Mouse (Mus musculus) liver, embryonic 12.5 days (tissue): ENCODE data around the gene Poll. TPM values are rescaled to one million over a fixed set of nuclear protein-coding genes. Genes with fewer than 3 reads are reported as not detected.
A peak's percentile ranks its signal among the peaks of the same experiment; 100 is the strongest.

Experiments
- ATAC-seq: fragments of 200-750 bp; cut with Nextera tagmentation; 2 replicates; pipeline ENCODE4 v1.8.0; 2017; ENCODE audit warnings: moderate number of reproducible peaks, mild to moderate bottlenecking, moderate library complexity
- H3K27ac ChIP-seq: fragments of 300-500 bp; sonication (generic); 2 replicates; pipeline ENCODE4 v1.5.1; 2016; ENCODE audit warnings: mild to moderate bottlenecking
- H3K27me3 ChIP-seq: fragments of 300-500 bp; sonication (generic); replicated peaks from 2 replicates; pipeline ENCODE4 v1.6.1; 2016; ENCODE audit warnings: mild to moderate bottlenecking, moderate library complexity
- H3K36me3 ChIP-seq: fragments of 300-500 bp; sonication (generic); 2 replicates; pipeline ENCODE4 v1.6.1; 2016; ENCODE audit warnings: mild to moderate bottlenecking, moderate library complexity
- H3K4me1 ChIP-seq: fragments of 300-500 bp; sonication (generic); 2 replicates; pipeline ENCODE4 v1.6.1; 2016
- H3K4me2 ChIP-seq: fragments of 300-500 bp; sonication (generic); 2 replicates; pipeline ENCODE4 v1.6.1; 2016; ENCODE audit warnings: mild to moderate bottlenecking, moderate library complexity
- H3K4me3 ChIP-seq: fragments of 300-500 bp; sonication (generic); 2 replicates; pipeline ENCODE4 v1.5.1; 2016; ENCODE audit warnings: mild to moderate bottlenecking, moderate library complexity
- H3K9ac ChIP-seq: fragments of 300-500 bp; sonication (generic); 2 replicates; pipeline ENCODE4 v1.6.1; 2016; ENCODE audit warnings: mild to moderate bottlenecking, moderate library complexity
- H3K9me3 ChIP-seq: fragments of 300-500 bp; sonication (generic); replicated peaks from 2 replicates; pipeline ENCODE4 v1.6.1; 2016; ENCODE audit warnings: mild to moderate bottlenecking, moderate library complexity
- WGBS: fragments of 180-500 bp; shearing (Covaris S2); methylation state at CpG from one replicate; pipeline ENCODE4 v1.1.7; 2016; ENCODE audit not compliant: insufficient replicate concordance; 5-methylcytosine and 5-hydroxymethylcytosine counted together
- polyA plus RNA-seq: library from polyadenylated mRNA; unstranded; fragments of >200 nt; fragmentation: Nextera tagmentation; extraction: Ambion mirVana; gene quantifications from 2 replicates; pipeline ENCODE4 v1.2.1, GENCODE M21; 2016

Poll gene
- polyA plus RNA-seq, 1 experiment from 2014 or later: 9.9 TPM

- Histone ChIP-seq H3K9ac (no peak overlapping the region), H3K4me1 (peaks cover 20% of the 10 kb centered on the region), H3K4me3 (no peak overlapping the region), H3K27me3 (no peaks in the 10 kb centered on the region), H3K36me3 (peaks cover 4% of the 10 kb centered on the region), H3K4me2 (no peak overlapping the region), H3K9me3 (no peaks in the 10 kb centered on the region), H3K27ac (no peak overlapping the region)
- ATAC-seq: no peak
- 85% methylated on average over 6 of the region's 6 CpGs for WGBS
These were observed 29.4 kb upstream of the Poll start for GRCm38 (mm10) chr19:45589761-45590160.

- Histone ChIP-seq H3K4me3 (no peak overlapping the region), H3K9me3 (no peaks in the 10 kb centered on the region), H3K9ac (no peak overlapping the region), H3K36me3 (peaks cover 7% of the 10 kb centered on the region), H3K27ac (no peak overlapping the region), H3K27me3 (no peaks in the 10 kb centered on the region), H3K4me1 (peaks cover 15% of the 10 kb centered on the region), H3K4me2 (no peak overlapping the region)
- WGBS: 88% methylated on average over 6 of the region's 6 CpGs
- no peak for ATAC-seq
These were observed 27.4 kb upstream of the Poll start for GRCm38 (mm10) chr19:45587509-45588292.

GRCm38 (mm10) chr19:45586850-45587249 lies 26.5 kb upstream of the Poll start:
- ATAC-seq: no peak
- Histone ChIP-seq H3K9ac (no peak overlapping the region), H3K36me3 (peaks cover 7% of the 10 kb centered on the region), H3K27me3 (no peaks in the 10 kb centered on the region), H3K4me3 (no peak overlapping the region), H3K27ac (no peak overlapping the region), H3K9me3 (no peaks in the 10 kb centered on the region), H3K4me1 (peaks cover 15% of the 10 kb centered on the region), H3K4me2 (no peak overlapping the region)
- WGBS: 83% methylated on average over 3 of the region's 3 CpGs

DNA sequence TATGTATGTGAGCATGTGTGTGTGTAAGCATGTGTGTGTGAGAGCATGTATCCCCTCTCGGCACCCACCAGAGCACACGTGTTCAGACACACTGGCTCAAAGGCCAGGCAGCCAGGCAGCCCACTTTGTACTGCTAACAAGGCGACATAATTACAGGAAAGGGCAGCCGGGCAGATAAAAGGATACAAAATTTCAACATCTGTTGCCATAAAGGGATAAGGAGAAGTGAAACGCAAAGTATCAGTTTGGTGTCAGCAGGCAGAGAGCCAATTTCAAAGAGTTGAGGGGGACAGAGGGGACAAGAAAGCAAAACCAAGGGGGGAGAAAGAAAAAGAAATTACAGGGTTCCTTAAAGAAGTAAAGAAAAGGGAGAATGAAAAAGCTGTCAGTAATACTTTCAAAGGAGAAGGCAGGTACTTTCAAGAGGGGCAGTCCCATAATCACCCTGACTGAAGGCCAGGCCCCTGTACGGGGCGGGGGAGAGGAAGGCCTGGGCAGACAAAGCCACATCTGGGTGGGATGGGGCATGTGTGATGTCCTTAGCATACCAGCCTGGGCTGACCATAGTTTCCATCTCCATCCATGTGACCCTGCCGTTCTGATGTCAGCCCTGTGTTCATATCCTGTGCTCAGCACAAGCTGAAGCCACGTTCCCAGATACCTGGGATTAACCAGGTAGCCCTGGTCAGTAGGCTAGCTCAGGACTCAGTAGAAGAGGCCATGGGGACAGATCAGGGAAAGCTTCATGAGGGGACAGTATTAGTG lies 24.7 kb upstream of the Poll start:
- Histone ChIP-seq H3K27ac (no peak overlapping the region), H3K4me2 (no peak overlapping the region), H3K36me3 (peaks cover 11% of the 10 kb centered on the region; the same call in 1 of the 2 replicates), H3K9me3 (no peaks in the 10 kb centered on the region), H3K4me3 (no peak overlapping the region), H3K27me3 (no peaks in the 10 kb centered on the region), H3K4me1 (peaks cover 12% of the 10 kb centered on the region), H3K9ac (no peak overlapping the region)
- WGBS: 67% methylated on average over 9 of the region's 9 CpGs
- ATAC-seq: no peak

- WGBS: 90% methylated on average over 6 of the region's 6 CpGs
- H3K27me3 ChIP-seq: no peaks in the 10 kb centered on the region
- no peak for ATAC-seq
- peaks cover 28% of the 10 kb centered on the region for H3K36me3 ChIP-seq
- no peaks in the 10 kb centered on the region for H3K9me3 ChIP-seq
- no peak overlapping the region for H3K4me2 ChIP-seq
- H3K9ac ChIP-seq: no peak overlapping the region
- no peak overlapping the region for H3K4me3 ChIP-seq
- H3K4me1 ChIP-seq: peaks cover 12% of the 10 kb centered on the region
- no peak overlapping the region for H3K27ac ChIP-seq
These were observed 22.8 kb upstream of the Poll start for GRCm38 (mm10) chr19:45583136-45583535.

DNA sequence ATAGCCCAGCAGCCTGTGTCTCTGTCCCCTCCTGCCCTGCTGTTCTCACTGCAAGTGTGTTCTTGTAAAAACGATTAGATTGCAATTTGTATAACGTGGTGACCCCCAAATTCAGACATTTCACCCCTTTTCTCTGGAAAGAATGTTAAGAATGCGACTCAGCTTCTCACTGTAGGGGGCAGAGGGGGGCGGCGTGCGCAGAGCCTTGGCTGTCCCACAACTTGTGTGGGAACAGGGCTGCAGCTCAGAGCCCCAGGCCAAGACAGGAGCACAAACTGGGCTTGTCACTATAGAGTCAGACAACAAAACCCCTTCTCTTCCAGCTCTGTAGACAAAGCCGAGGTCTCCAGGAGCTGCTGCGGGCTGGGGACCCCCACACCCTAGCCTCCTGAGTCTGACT lies 21.8 kb upstream of the Poll start:
- Histone ChIP-seq H3K4me2 (no peak overlapping the region), H3K9ac (no peak overlapping the region), H3K27ac (no peak overlapping the region), H3K9me3 (no peaks in the 10 kb centered on the region), H3K36me3 (peaks cover 38% of the 10 kb centered on the region), H3K4me1 (peaks cover 19% of the 10 kb centered on the region), H3K27me3 (no peaks in the 10 kb centered on the region), H3K4me3 (no peak overlapping the region)
- no peak for ATAC-seq
- 54% methylated on average over 8 of the region's 8 CpGs for WGBS

DNA sequence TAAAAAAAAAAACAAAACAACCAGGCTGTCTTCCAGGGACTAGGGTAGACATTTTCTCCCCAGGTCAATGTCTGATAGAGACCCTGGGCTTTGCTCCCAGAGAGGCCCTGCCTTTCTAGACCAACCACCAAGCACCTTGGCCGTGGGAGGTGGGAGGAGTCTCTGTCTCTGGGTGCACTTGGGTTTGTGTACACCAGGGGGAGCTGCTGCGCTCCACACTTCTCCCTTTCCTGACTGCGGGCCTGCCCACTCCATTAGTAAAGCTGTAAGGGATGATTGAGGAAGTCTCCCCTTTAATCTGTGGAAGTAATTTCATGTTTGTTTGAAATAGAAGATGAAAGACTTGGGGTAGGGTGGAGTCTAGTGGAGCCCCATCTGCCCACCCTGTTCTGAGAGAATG lies 20.9 kb upstream of the Poll start:
- Histone ChIP-seq H3K27me3 (no peaks in the 10 kb centered on the region), H3K4me3 (no peak overlapping the region), H3K27ac (no peak overlapping the region), H3K36me3 (peaks cover 44% of the 10 kb centered on the region), H3K4me2 (no peak overlapping the region), H3K9ac (no peak overlapping the region), H3K9me3 (no peaks in the 10 kb centered on the region), H3K4me1 (peaks cover 28% of the 10 kb centered on the region)
- WGBS: 25% methylated on average over 3 of the region's 3 CpGs
- peak; percentile 56 for ATAC-seq

GRCm38 (mm10) chr19:45580235-45580634 lies 19.9 kb upstream of the Poll start:
- H3K27me3 ChIP-seq: no peaks in the 10 kb centered on the region
- H3K4me3 ChIP-seq: no peak overlapping the region
- peaks cover 46% of the 10 kb centered on the region for H3K36me3 ChIP-seq
- 77% methylated on average over 12 of the region's 12 CpGs for WGBS
- H3K9ac ChIP-seq: no peak overlapping the region
- no peak overlapping the region for H3K27ac ChIP-seq
- no peak for ATAC-seq
- no peaks in the 10 kb centered on the region for H3K9me3 ChIP-seq
- H3K4me1 ChIP-seq: peaks cover 38% of the 10 kb centered on the region
- H3K4me2 ChIP-seq: no peak overlapping the region

DNA sequence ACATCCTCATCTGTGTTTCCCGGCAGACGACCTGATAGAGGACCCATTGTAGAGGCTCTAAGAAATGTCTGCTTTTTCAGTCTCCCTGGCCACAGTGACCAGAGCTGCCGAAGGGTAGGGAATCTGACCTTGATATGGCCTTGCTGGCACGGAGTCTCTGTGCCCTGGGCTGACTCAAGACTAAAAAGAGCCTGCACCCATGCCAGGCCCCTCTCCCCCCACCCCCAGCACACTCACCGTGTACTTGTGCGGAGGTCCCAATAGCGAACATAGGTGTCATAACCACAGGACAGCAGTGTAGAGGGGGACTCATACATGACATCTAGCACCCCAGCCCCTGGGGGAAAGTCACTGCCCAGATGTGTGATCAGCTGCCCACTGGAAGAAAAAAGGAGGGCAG lies 19.1 kb upstream of the Poll start:
- peaks cover 46% of the 10 kb centered on the region for H3K4me1 ChIP-seq
- H3K4me3 ChIP-seq: no peak overlapping the region
- H3K4me2 ChIP-seq: no peak overlapping the region
- H3K36me3 ChIP-seq: peaks cover 46% of the 10 kb centered on the region
- H3K9ac ChIP-seq: no peak overlapping the region
- no peaks in the 10 kb centered on the region for H3K9me3 ChIP-seq
- no peak for ATAC-seq
- H3K27ac ChIP-seq: no peak overlapping the region
- no peaks in the 10 kb centered on the region for H3K27me3 ChIP-seq
- WGBS: 84% methylated on average over 7 of the region's 7 CpGs

DNA sequence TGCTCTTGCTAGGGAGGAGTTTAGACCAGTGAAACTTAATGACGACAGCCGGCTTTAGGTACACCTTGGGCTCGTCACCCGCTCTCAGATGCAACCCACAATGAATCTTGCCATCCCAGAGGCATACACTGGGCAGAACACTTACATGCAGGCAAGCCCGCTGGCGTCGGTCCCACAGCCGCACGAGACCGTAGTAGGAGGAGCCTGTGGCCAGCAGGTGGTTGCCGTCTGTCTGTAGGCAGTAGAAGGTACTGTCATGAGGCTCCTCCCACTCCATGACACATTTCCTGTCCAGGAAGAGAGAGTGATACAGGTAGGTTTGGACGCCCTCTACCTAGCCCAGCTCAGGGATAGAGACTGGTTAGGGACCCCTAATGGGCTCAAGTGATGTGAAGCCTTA lies 18.6 kb upstream of the Poll start:
- no peaks in the 10 kb centered on the region for H3K9me3 ChIP-seq
- H3K9ac ChIP-seq: no peak overlapping the region
- no peak for ATAC-seq
- no peak overlapping the region for H3K4me2 ChIP-seq
- H3K4me3 ChIP-seq: no peak overlapping the region
- peaks cover 45% of the 10 kb centered on the region for H3K36me3 ChIP-seq
- H3K4me1 ChIP-seq: peaks cover 50% of the 10 kb centered on the region
- no peak overlapping the region for H3K27ac ChIP-seq
- WGBS: 85% methylated on average over 12 of the region's 12 CpGs
- H3K27me3 ChIP-seq: no peaks in the 10 kb centered on the region

DNA sequence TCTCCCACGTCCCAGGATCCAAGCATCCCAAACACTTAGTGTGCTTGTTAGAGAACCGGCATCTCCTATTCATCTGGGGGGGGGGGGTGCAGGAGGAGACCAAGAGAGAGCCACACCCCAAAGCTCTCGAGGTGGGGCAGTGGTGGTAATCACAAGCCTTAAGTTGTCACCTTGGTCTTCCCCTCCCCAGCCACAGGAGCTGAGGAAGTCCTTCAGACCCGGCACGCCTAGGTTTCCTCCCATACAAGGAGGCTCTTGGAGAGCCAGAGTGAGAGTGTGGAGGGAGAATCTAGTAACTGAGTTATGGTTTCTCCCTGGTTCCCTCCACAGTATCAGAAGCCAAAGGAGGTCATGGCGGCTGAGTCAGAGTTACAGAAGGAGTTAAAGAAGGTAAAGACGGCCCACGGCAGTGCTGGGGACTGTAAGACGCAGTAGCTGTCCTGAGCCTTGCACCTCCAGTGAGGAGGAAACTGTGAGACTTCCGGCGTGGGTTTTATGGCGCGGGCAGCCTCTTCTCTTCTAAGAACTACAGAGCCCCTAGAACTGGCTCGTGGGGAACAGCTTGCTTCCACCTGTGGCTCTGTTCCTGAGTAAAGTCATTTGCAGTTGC lies 16.9 kb upstream of the Poll start:
- WGBS: 51% methylated on average over 14 of the region's 14 CpGs
- H3K4me3 ChIP-seq: no peak overlapping the region
- no peaks in the 10 kb centered on the region for H3K27me3 ChIP-seq
- H3K4me1 ChIP-seq: peaks cover 60% of the 10 kb centered on the region
- H3K27ac ChIP-seq: no peak overlapping the region; the same call in 1 of the 2 replicates
- peaks cover 46% of the 10 kb centered on the region for H3K36me3 ChIP-seq
- ATAC-seq: no peak
- H3K9ac ChIP-seq: no peak overlapping the region
- H3K4me2 ChIP-seq: no peak overlapping the region
- no peaks in the 10 kb centered on the region for H3K9me3 ChIP-seq

GRCm38 (mm10) chr19:45575632-45576001 lies 15.3 kb upstream of the Poll start:
- H3K4me2 ChIP-seq: peak overlapping the region; percentile 15
- no peaks in the 10 kb centered on the region for H3K9me3 ChIP-seq
- H3K4me1 ChIP-seq: peaks cover 55% of the 10 kb centered on the region
- H3K36me3 ChIP-seq: peaks cover 48% of the 10 kb centered on the region
- 12% methylated on average over 8 of the region's 8 CpGs for WGBS
- H3K27ac ChIP-seq: peak overlapping the region; percentile 27; the same call in 1 of the 2 replicates
- H3K4me3 ChIP-seq: no peak overlapping the region
- no peaks in the 10 kb centered on the region for H3K27me3 ChIP-seq
- no peak for ATAC-seq
- no peak overlapping the region for H3K9ac ChIP-seq
